In the genomic region with DNA sequence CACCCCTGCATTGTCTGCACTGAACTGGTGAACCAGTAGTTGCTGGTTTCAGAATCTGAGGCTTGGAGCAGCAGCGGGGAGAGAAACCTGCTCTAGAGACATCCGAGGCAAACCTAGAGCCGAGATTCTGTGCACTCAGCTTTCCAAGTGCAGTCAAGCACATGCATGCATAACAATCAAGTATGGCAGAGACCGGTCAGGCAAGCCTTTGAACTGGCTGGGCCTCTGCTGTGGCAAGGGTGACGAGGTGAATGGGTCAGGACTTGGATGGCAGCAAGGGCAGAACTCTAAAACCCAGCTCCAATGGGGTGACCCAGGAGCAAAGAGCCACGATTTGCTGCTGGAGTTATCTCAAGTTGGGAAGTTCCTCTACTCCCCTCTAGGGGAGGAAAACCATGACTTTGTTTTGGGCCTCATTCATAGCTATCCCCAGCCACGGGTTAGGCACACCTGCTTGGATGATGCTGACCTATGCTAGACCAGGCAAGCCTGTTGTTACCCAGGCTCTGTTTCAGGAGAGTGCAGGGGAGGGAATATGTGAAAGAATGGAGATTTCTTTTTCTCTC, we compare ENCODE assay signal across 13 mouse cellular contexts. TPM values are rescaled to one million over a fixed set of nuclear protein-coding genes. Genes with fewer than 3 reads are reported as not detected.
DNase-seq lines count a peak whose midpoint lies in the region; ATAC-seq and TF ChIP-seq lines count a peak whose summit lies in the region.
"Had no signal": no experiment of that assay in that cellular context is flagged by ENCODE, and none has a peak within 500 bp of the region (broad histone marks: within the 10 kb centered on the region; RNA-seq: fewer than 3 reads in every experiment).

No protein-coding gene starts in this region.

- ATAC-seq in CD4-positive, CD25-positive, alpha-beta regulatory T cell, adult 4 months: no peak
- no peak for ATAC-seq in liver, postnatal 0 days
- ATAC-seq in liver, embryonic 11.5 days (replicated peaks; ENCODE audit: low FRiP score): no peak
- ATAC-seq in Patski: no peak
- ATAC-seq: hindbrain, embryonic 16.5 days had no signal

- TF ChIP-seq EP300 in liver, postnatal 0 days (IDR thresholded peaks at IDR 0.05; ENCODE audit: low read depth): no peak

- in situ Hi-C loops in Patski (cut with MboI; ENCODE audit: low pct_unique_long_range_greater_than_20kb): no loop called here

- intact Hi-C loops in gastrocnemius, postnatal 36 days (cut with DNase I): no loop called here

- 0 out of 2 replicates have a peak, but pooled peaks cover 3% of the 10 kb centered on the region for H3K27me3 ChIP-seq in liver, postnatal 0 days (ENCODE audit: insufficient read depth, low read length)
- peaks cover 4% of the 10 kb centered on the region; the same call in 1 of the 2 replicates for H3K27me3 ChIP-seq in liver, embryonic 11.5 days (replicated peaks; ENCODE audit: control insufficient read depth, insufficient read depth, low read length)
- H3K27me3 ChIP-seq in Patski: no peaks in the 10 kb centered on the region
- no peaks in the 10 kb centered on the region for H3K27me3 ChIP-seq in small intestine, adult 2 months (ENCODE audit: control insufficient read depth, insufficient read depth, low read length)

- no peaks in the 10 kb centered on the region for H3K36me3 ChIP-seq in liver, postnatal 0 days (replicated peaks; ENCODE audit: insufficient read depth, low read length)
- no peaks in the 10 kb centered on the region for H3K36me3 ChIP-seq in liver, embryonic 11.5 days (ENCODE audit: control insufficient read depth, insufficient read depth, low read length)
- no peaks in the 10 kb centered on the region for H3K36me3 ChIP-seq in small intestine, adult 2 months (ENCODE audit: control insufficient read depth, insufficient read depth, low read length)
- H3K36me3 ChIP-seq: kidney, embryonic 15.5 days had no signal

- no peak overlapping the region for H3K4me3 ChIP-seq in liver, postnatal 0 days (ENCODE audit: low read depth, low read length)
- H3K4me3 ChIP-seq in liver, embryonic 11.5 days (ENCODE audit: low read depth, low read length): no peak overlapping the region
- no peak overlapping the region for H3K4me3 ChIP-seq in small intestine, adult 2 months (ENCODE audit: low read depth, low read length)
- H3K4me3 ChIP-seq: kidney, embryonic 15.5 days had no signal

- no peak overlapping the region for H3K4me2 ChIP-seq in liver, postnatal 0 days (ENCODE audit: low read depth, low read length)
- H3K4me2 ChIP-seq in liver, embryonic 11.5 days: no peak overlapping the region
- H3K4me2 ChIP-seq: kidney, embryonic 15.5 days had no signal

- H3K27ac ChIP-seq in liver, postnatal 0 days (ENCODE audit: low read depth): no peak overlapping the region
- no peak overlapping the region for H3K27ac ChIP-seq in liver, embryonic 11.5 days (ENCODE audit: low read depth, low read length)
- H3K27ac ChIP-seq in small intestine, adult 2 months (ENCODE audit: insufficient read depth, low read depth, low read length): no peak overlapping the region
- H3K27ac ChIP-seq: kidney, embryonic 15.5 days had no signal

- WGBS in liver, postnatal 0 days (ENCODE audit: insufficient replicate concordance): 54% methylated on average over 7 of the region's 7 CpGs
- WGBS in liver, embryonic 11.5 days: 51% methylated on average over 7 of the region's 7 CpGs
- WGBS in small intestine, adult 2 months: 57% methylated on average over 7 of the region's 7 CpGs

- no peaks in the 10 kb centered on the region for H3K4me1 ChIP-seq in liver, postnatal 0 days (ENCODE audit: insufficient read depth)
- H3K4me1 ChIP-seq in liver, embryonic 11.5 days (replicated peaks; ENCODE audit: control insufficient read depth, insufficient read depth, low read length): no peaks in the 10 kb centered on the region
- H3K4me1 ChIP-seq in small intestine, adult 2 months (ENCODE audit: control insufficient read depth, insufficient read depth, insufficient read length, low read length): no peaks in the 10 kb centered on the region

- no peak for TF ChIP-seq POLR2A in small intestine, adult 2 months (IDR thresholded peaks at IDR 0.05; ENCODE audit: low read depth, low read length)

- CTCF ChIA-PET in Patski (lab: Charles Lee): interaction anchor here (0.7 to 4.7 kb wide), 4 partner anchors 10 to 76 kb away, joined by 3 to 27 read pairs (median 4); no protein-coding TSS in a partner anchor

- H3K9ac ChIP-seq in liver, postnatal 0 days (replicated peaks): no peak overlapping the region
- H3K9ac ChIP-seq in liver, embryonic 11.5 days (ENCODE audit: low read depth, low read length): no peak overlapping the region
- H3K9ac ChIP-seq: kidney, embryonic 15.5 days had no signal

- H3K9me3 ChIP-seq in liver, postnatal 0 days (ENCODE audit: low read length): no peaks in the 10 kb centered on the region
- H3K9me3 ChIP-seq in liver, embryonic 11.5 days (ENCODE audit: control insufficient read depth, low read length): no peaks in the 10 kb centered on the region
- H3K9me3 ChIP-seq: kidney, embryonic 15.5 days had no signal

- POLR2A ChIA-PET in Patski (lab: Charles Lee): interaction anchor here (0.6 to 0.8 kb wide), 2 partner anchors 9 kb away, joined by 3 to 5 read pairs; no protein-coding TSS in a partner anchor

- peak; percentile 23 for DNase-seq in CD4-positive, CD25-positive, alpha-beta regulatory T cell, adult 2 months (ENCODE audit: low read depth, low spot score)
- no peak for DNase-seq in liver, postnatal 0 days
- no peak for DNase-seq in liver, embryonic 11.5 days (ENCODE audit: low spot score)
- DNase-seq in Patski (ENCODE audit: low read depth, low spot score): no peak
- DNase-seq in kidney, postnatal 14 days: no peak
- no peak for DNase-seq in gastrocnemius, postnatal 36 days
- DNase-seq: cerebellum, adult 9-11 months; heart, adult 11 months; thymus, postnatal 14 days had no signal

- peak; percentile 35 for TF ChIP-seq CTCF in liver, postnatal 0 days (IDR thresholded peaks at IDR 0.05; ENCODE audit: low read depth)
- peak; percentile 25 for TF ChIP-seq CTCF in Patski (IDR thresholded peaks at IDR 0.05)
- TF ChIP-seq CTCF in small intestine, adult 2 months (IDR thresholded peaks at IDR 0.05; ENCODE audit: extremely low read depth, insufficient read length, insufficient replicate concordance, low read depth, low read length): peak; percentile 8; the same call in 1 of the 2 replicates

RNA-seq across cellular contexts. Expression of gene Setd7, which starts 27.1 kb away (rescaled TPM):
- 10 to 100 TPM in 1 of 2 experiments, 1 to 10 TPM in 1; 9.6 to 10.3 TPM for polyA plus RNA-seq in CD4-positive, CD25-positive, alpha-beta regulatory T cell, adult 4 months (2017; shearing (Covaris generic))
- polyA plus RNA-seq in liver, postnatal 0 days (2015; fragmentation: Nextera tagmentation; extraction: Ambion mirVana): 0.45 and 0.48 TPM in 2 replicates
- 2.3 and 2.4 TPM in 2 replicates for polyA plus RNA-seq in liver, embryonic 11.5 days (2014; fragmentation: Nextera tagmentation; extraction: Ambion mirVana)
- 76.5 TPM for polyA plus RNA-seq in Patski (2021)
- 4.3 and 8.9 TPM in 2 replicates for polyA plus RNA-seq in small intestine, adult 2 months (2012; rRNA removed)
- 100 to 1,000 TPM; 144 to 153 TPM for total RNA-seq in gastrocnemius, postnatal 36 days (2021)
